Mouse (Mus musculus) hematopoietic stem cell, adult 5-6 weeks (primary cell): ENCODE results near the gene Tent5b. TPM values are rescaled to one million over a fixed set of nuclear protein-coding genes. Genes with fewer than 3 reads are reported as not detected.

Source experiments
- ATAC-seq, 2 experiments: fragments of 125-278 bp in 1 of 2; replicated peaks in 1 of 2; 2 replicates each; pipeline ENCODE4 v1.8.0; 2016 to 2017; ENCODE audit warnings: inconsistent platforms in 2 of 2, mild to moderate bottlenecking in 2 of 2, moderate number of reproducible peaks in 2 of 2, low read depth in 1 of 2, moderate TSS enrichment in 1 of 2; ENCODE audit not compliant: low FRiP score in 2 of 2, poor library complexity in 2 of 2, severe bottlenecking in 2 of 2, insufficient read depth in 1 of 2, low TSS enrichment in 1 of 2
- total RNA-seq: library from RNA; stranded (forward); fragments of 172-1452, 232-1000 nt; gene quantifications from 2 replicates; pipeline ENCODE4 v1.2.3, GENCODE M21; 2017

Gene Tent5b
- total RNA-seq, 1 experiment from 2014 or later: not detected

DNA sequence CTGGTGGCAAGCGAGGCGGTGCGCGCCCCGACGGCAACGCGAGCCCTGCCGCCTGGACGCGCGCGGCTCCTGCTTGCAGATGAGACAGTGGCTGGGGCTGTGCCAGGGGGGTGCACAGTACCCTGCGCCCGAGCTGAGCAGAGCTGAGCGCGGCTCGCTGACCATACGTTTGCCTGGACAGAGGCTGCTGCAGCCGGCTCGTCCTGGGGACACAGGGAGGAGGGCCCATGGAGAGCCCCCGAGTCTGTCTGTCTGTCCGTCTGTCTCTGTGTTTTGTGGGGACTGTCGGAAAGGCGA, 39.4 kb downstream of the Tent5b start:
- no peak for ATAC-seq

DNA sequence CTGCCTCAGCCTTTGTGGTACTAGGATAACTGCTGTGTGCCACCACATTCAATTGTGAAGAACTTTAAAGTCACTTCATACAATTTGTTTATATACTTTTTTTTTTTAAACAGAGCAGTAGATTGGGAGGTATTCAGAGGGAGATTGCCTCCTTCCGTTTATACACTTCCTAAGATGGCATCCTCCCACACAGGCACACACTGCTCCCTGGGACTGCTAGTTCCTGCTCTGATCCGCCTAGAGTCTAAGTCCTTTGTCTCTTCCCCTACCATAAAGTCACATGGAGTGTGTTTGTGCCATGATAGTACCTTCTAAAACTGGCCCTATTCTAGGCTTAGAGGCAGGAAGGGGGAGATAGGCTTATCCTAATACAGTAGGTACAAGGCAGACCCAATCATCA, 41.6 kb downstream of the Tent5b start:
- no peak for ATAC-seq

DNA sequence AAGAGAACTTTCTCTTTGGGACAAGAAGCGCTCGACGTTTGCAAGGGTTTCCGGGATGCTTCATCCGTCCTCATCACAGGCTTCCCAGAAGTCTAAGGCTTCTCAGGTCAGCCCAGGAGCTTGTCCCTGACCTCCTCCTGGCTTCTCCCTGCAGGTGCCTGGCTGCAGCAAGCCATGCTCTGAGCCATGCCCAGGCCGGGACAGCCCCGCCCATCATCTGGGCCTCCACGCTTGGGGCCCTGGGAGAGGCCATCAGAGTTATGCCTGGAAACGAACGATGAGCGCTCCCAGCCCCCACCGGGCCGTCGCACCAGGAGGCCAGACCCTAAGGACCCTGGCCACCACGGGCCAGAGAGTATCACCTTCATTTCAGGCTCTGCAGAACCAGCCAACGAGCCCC, 47.9 kb downstream of the Tent5b start:
- ATAC-seq: no peak

DNA sequence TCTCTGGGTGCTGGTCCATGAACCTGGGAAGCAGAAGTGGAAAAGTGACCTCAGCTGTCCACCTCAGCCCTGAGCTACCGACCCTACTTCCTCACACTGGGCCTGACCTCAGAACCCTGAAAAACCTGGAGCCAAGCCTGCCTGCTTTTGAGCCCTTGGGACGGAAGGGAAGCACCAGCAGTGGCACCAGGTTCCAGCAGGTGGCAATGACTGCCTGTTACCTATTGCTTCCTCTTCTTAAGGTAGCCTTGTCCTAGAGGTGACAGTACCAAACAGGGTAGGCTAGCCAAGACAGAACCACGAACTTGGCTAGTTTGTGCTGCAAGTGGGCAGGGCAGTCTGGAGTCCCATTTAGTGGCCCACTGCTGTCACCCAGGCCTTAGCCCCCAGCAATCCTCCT, 52.8 kb downstream of the Tent5b start:
- ATAC-seq: no peak

GRCm38 (mm10) chr4:133536081-133536480, 56.1 kb downstream of the Tent5b start:
- no peak for ATAC-seq

DNA sequence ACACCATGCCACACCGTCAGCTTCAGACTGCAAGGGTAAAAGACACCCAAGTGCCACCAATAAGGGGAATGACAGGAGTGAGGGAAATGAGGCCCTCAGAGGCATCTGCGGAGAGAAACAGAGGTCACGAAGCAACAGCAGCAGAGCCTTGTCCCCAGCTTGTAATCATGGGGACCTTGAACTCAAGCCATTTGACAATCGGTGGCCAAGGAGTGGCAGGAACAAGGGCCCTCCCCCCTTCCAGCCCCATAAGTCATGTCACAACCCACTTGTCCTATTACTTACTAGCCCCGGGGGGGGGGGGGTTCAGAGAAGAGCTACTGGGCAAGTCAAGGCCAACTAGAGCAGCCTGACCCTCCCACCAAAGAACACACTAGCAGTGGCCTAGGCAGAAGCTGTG, 56.7 kb downstream of the Tent5b start:
- no peak for ATAC-seq

Other genes starting within 250 kb of the Tent5b start
- gene Map3k6, start 239.3 kb upstream of the Tent5b start, total RNA-seq: 1.8 and 3.5 TPM in 2 replicates
- gene Sytl1, start 217.0 kb upstream of the Tent5b start, total RNA-seq: 7.2 and 20.1 TPM in 2 replicates
- gene Tmem222, start 202.3 kb upstream of the Tent5b start, total RNA-seq: 11.6 and 21.5 TPM in 2 replicates
- gene Wdtc1, start 126.7 kb upstream of the Tent5b start, total RNA-seq: 11.3 and 13.7 TPM in 2 replicates
- 11.0 and 16.9 TPM in 2 replicates for gene Slc9a1, start 110.4 kb upstream of the Tent5b start, total RNA-seq
- not detected in 2 replicates for gene Trnp1, start 18.4 kb downstream of the Tent5b start, total RNA-seq
- not detected in 2 replicates for gene Kdf1, start 38.8 kb downstream of the Tent5b start, total RNA-seq
- 194 and 277 TPM in 2 replicates for gene Nudc, start 65.9 kb downstream of the Tent5b start, total RNA-seq
- gene Nr0b2, start 73.2 kb downstream of the Tent5b start, total RNA-seq: not detected in 2 replicates
- 11.9 and 20.9 TPM in 2 replicates for gene Gpatch3, start 94.6 kb downstream of the Tent5b start, total RNA-seq
- gene Gpn2, start 104.2 kb downstream of the Tent5b start, total RNA-seq: 15.1 and 21.8 TPM in 2 replicates
- gene Sfn, start 122.0 kb downstream of the Tent5b start, total RNA-seq: 3.4 and 7.9 TPM in 2 replicates
- 10.0 and 27.3 TPM in 2 replicates for gene Zdhhc18, start 170.0 kb downstream of the Tent5b start, total RNA-seq
- 8.2 and 13.4 TPM in 2 replicates for gene Pigv, start 192.5 kb downstream of the Tent5b start, total RNA-seq